Mouse (Mus musculus) stomach, postnatal 0 days (tissue): Measurements from ENCODE around the gene Prrt2.

Experiments
- CTCF ChIP-seq: IDR thresholded peaks from 2 replicates; pipeline ENCODE4 v1.5.1; 2016; ENCODE audit warnings: antibody characterized with exemption, low read depth, mild to moderate bottlenecking, moderate library complexity
- EP300 ChIP-seq: optimal IDR thresholded peaks from 2 replicates; pipeline ENCODE3; 2016; ENCODE audit warnings: antibody characterized with exemption

- no peak for TF ChIP-seq EP300
- no peak for TF ChIP-seq CTCF
These were observed 4.6 kb upstream of the Prrt2 start for GRCm38 (mm10) chr7:127025556-127026160.
